Mouse (Mus musculus) layer of hippocampus, adult 11-12 months (tissue): ENCODE measurements around the gene Lrrc45.
"Not testable (repeated sequence)": the region's sequence is repeated elsewhere in the genome, so short reads cannot be mapped to it uniquely, and the experiment has no call there.

Experiments used
- DNase-seq: peaks from one replicate; pipeline ENCODE4 v3.0.0; 2022; ENCODE audit warnings: low spot score

The Lrrc45 gene

GRCm38 (mm10) chr11:120728530-120729240 is 15.0 kb downstream of the Lrrc45 start:
- DNase-seq, result no peak

GRCm38 (mm10) chr11:120729432-120730050 is 15.8 kb downstream of the Lrrc45 start:
- not testable (repeated sequence) for DNase-seq

DNA sequence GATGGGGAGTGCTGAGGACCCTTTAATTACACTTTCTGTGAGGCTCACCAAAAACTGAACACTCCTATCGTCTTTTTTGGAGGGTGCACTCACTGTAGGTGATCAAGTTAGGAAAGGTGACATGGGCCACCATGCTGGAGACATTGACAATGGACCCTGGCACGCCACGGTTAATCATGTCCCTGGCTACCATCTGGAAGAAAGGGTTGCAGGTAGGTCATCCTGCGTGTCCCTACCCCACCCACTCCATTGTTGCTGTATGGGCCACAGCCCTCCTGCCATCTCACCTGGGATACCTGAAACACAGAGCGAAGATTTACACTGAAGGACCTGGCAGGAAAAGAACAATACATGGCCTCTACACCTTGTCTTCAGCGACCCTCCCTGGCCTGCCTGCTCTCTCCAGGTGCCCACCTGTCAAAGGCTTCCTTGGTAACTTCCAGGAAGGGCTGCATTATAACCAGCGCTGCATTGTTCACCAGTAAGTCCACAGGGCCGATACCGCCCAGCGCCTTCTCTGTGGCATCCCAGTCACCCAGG is 16.7 kb downstream of the Lrrc45 start:
- DNase-seq, result no peak

DNA sequence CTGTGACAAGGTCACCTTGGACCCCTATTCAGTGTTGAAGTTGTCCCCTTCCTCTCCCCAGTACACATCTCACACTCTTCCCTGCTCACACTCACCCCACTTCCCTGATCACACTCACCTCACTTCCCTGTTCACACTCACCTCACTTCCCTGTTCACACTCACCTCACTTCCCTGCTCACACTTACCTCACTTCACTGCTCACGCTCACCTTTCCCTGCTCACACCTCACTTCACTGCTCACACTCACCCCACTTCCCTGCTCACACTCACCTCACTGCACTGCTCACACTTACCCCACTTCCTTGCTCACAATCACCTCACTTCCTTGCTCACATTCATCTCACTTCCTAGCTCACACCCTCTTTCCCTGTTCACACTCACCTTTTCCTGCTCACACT is 17.7 kb downstream of the Lrrc45 start:
- DNase-seq, result no peak

- no peak for DNase-seq
Observed at GRCm38 (mm10) chr11:120731858-120732680, 18.3 kb downstream of the Lrrc45 start, which contains the start of gene Cbr2. Cbr2 (minus strand) TSS chr11:120732114.

DNA sequence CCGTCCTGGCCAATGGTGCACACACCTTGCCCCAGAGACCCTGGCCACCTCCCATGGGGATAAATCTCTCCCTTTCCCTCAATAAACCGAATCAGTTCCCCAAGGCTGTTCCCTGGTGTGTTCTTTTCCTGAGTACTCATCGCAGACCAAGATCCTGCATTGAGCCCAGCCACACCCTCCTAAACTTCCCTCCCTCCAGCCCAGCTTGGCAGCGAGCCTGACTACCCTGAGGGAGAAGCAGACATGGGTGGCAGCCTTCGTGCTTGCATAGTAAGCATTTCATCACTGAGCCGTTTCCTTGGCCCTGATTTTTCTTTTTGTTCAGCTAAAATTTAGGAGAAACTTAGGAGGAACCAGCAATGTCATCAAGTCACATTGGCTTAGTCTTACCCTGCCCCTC is 19.8 kb downstream of the Lrrc45 start:
- no peak for DNase-seq

DNA sequence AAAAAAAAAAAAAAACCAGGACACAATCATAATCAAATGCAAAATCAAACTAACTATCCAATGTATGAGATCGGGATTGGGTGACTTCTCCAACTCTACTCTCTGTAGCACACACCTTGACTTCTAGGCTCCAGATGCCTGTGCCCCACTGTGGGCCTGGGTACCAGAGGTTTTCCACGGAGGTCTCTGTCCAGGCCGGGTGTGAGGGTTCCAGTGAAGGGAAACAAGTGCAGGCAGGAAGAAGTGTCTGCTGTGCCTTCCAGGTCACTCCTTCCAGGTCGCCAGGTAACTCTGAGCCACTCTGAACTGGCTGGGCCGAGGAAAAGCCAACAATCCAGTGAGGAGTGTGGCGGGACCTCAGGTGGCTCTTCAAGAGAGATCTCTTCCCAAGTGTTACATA is 22.7 kb downstream of the Lrrc45 start:
- no peak for DNase-seq

- DNase-seq, result no peak
Observed at GRCm38 (mm10) chr11:120740981-120741380, 27.3 kb downstream of the Lrrc45 start.

DNA sequence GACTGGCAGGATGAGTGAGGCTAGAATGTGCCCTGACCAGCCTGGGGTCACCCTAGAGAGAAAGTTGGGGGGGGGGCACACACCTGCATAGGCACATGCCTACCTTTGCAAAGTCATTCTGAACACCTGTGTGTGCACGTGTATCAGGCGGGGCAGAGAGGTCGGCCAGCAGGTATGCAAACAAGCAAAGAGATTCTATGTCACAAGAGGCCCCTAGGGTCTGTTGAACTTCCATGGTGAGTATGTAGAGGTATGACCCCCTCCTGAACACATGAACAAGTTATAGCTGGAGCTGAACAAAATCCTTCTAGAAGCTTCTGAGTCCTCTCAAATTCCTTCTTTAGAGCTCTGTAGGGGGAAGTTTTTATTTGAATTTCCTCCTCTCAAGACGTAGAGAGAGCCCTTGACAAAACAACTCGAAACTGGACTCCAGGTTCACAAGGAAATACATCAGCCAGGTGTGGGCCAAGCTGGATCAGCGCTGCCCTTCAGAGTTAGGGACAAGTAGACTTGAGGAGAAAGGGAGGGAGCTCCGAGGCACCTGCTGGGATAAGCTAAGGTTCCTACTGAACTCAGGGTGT is 30.5 kb downstream of the Lrrc45 start:
- no peak for DNase-seq

GRCm38 (mm10) chr11:120747974-120748373 is 34.2 kb downstream of the Lrrc45 start:
- DNase-seq, result no peak

DNA sequence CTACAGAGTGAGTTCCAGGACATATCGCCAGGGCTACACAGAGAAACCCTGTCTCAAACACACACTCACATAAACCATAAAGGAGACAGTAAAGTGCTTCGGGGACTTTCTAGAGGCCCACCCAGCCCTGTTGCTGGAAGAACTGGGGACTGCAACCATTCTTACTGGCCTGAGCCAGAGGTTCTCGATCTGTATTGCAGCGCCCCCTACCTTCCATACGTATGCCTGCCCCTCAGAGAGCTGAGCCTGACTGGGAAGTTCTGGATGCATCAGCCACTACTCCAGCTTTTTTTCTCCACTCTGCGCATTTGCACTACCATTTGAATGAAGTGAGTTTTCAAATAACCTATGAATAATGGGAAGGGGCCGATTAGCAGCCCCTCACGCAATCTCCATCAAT is 35.7 kb downstream of the Lrrc45 start:
- no peak for DNase-seq

- no peak for DNase-seq
Observed at GRCm38 (mm10) chr11:120751606-120752005, 37.9 kb downstream of the Lrrc45 start.

- no peak for DNase-seq
Observed at GRCm38 (mm10) chr11:120760236-120760635, 46.5 kb downstream of the Lrrc45 start.

- DNase-seq, result no peak
Observed at GRCm38 (mm10) chr11:120761811-120762671, 48.3 kb downstream of the Lrrc45 start.

- not testable (repeated sequence) for DNase-seq
Observed at GRCm38 (mm10) chr11:120762672-120763041, 48.9 kb downstream of the Lrrc45 start, which contains the start of gene Hmga1b. Hmga1b (plus strand) TSS chr11:120762794.

DNA sequence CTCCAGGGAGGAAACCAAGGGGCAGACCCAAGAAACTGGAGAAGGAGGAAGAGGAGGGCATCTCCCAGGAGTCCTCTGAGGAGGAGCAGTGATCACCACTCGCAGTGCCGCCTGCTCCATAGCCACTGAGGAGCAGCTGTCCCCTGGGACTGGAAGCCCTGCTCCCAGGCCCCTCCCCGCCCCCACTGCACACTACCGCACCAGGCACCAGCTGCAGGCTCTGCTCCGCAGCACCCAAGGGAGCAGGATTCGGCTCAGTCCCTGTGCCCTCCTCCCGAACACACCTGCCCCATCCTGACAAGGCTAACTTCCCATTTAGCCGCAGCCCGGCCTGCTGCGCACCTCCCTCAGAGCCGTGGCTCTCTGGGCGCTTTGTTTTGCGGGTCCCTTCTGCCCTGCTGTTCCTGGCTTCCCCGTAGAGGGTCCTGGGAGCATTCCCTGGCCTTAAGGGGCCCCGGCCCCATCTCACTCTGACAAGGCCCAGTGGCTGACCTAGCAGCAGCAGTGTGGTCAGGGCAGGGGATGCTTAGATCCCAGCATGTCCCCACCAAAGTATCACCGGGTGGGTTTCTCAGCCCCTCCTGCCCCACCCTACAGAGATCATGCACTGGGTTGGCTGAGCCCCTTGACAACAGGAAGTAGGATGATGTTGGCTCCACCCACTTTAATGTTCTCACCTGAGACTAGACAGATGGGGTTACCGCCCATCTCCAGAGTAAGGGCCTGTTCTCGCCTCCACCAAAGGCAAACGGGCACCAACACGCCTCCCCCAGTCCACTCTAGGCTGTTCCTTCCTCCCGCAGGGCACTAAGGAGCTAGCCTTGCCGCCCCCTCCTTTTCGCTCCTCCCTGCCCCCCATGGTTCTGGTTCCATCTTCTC is 49.6 kb downstream of the Lrrc45 start:
- DNase-seq, result not testable (repeated sequence)

DNA sequence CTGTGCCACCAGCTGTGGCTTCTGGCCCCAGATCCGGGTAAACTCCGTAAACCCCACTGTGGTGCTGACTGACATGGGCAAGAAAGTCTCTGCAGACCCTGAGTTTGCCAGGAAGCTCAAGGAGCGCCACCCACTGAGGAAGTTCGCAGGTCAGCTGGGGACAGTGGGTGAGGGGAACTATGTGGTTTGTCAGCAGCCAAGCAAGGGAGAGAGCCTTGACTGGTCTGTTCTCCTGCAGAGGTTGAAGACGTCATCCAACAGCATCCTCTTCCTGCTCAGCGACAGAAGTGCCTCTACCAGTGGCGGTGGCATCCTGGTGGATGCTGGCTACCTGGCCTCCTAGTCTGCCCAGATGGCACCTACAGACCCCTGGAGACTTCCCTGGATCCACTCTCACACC is 53.3 kb downstream of the Lrrc45 start:
- not testable (repeated sequence) for DNase-seq

- DNase-seq, result no peak
Observed at GRCm38 (mm10) chr11:120768206-120768605, 54.5 kb downstream of the Lrrc45 start.
